Mouse (Mus musculus): ENCODE data around the gene Art2b.
"Not testable (repeated sequence)": the region's sequence is repeated elsewhere in the genome, so short reads cannot be mapped to it uniquely, and the experiment has no call there.

The Art2b gene

DNA sequence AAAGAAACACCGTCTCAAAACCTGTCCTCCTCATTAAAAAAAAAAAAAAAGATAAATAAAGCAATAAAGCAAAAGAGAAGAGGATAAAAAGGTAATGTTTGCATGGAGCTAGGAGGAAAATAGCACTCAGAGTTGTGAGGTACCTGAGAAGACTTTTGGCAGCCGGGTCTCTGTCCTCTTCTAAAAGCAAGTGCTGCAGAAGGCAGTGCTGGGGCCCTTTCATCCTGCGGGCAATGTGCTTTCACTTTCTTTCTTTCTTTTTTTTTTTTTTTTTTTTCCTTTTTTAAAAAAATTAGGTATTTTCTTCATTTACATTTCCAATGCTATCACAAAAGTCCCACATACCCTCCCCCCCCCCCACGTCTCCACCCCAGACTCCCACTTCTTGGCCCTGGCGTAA lies at the start of gene Art2b:
Gene Art2b, minus strand, starts transcription at position 193 of the 400 bp plus-strand sequence.
- in situ Hi-C loops (cut with MboI) = no loop called here

DNA sequence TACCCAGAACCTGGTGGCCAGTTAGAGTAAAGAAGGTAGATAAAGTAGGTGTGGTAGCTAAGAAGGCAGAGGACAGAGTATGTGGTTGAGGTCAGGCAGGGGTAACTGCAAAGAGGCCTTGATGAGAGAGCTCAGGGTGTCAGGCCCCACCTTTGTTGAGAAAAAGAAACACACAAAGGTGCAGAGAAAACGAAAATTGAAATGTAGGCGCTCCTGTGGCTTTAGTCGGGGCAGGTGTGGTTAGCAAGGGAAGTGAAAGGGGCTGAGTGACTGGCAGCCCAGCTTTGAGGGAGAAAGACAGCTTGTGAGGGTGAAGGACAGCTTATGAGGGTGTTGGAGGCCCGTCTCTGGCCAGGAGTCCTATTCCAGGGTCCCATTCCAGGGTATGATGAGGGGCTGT lies 49.1 kb upstream of the Art2b start:
- in situ Hi-C loops (cut with MboI) = no loop called here

GRCm38 (mm10) chr7:101633629-101634177 lies 48.3 kb upstream of the Art2b start:
- in situ Hi-C loops (cut with MboI) = no loop called here

GRCm38 (mm10) chr7:101628481-101628880 lies 43.1 kb upstream of the Art2b start:
- in situ Hi-C loops (cut with MboI) = no loop called here

GRCm38 (mm10) chr7:101627166-101627565 lies 41.8 kb upstream of the Art2b start:
- in situ Hi-C loops (cut with MboI) = not testable (repeated sequence)

- in situ Hi-C loops (cut with MboI) = no loop called here
Measured at GRCm38 (mm10) chr7:101624283-101624682, 38.9 kb upstream of the Art2b start.

DNA sequence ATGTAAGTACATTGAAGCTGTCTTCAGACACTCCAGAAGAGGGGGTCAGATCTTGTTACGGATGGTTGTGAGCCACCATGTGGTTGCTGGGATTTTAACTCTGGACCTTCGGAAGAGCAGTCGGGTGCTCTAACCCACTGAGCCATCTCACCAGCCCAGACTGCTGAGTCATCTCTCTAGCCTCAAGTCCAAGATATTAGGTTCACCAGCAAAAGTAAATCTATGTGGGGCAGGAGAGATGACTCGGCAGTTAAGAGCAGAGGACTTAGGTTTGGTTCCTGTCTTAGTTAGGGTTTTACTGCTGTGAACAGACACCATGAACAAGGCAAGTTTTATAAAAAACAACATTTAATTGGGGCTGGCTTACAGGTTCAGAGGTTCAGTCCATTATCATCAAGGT lies 36.5 kb upstream of the Art2b start:
- in situ Hi-C loops (cut with MboI) = not testable (repeated sequence)

GRCm38 (mm10) chr7:101620373-101620772 lies 35.0 kb upstream of the Art2b start:
- in situ Hi-C loops (cut with MboI) = no loop called here

DNA sequence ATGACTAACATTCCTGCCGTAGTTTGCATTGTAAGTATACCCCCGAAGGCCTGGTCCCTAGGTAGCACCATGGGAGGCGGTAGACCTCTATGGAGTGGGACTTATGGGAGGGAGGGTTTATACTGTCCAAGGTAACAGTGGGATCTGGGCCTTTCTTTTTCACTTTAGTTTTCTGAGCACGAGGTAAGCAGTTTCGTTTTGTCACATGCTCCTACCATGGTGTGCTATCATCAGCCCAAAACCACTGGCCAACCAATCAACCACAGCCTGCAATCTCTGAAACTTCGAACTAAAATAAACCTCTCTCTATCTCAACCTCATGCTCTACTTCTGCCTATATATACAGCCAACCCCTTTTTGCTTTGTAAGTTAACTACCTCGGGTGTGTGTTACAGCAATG lies 32.9 kb upstream of the Art2b start:
- in situ Hi-C loops (cut with MboI) = no loop called here

- in situ Hi-C loops (cut with MboI) = no loop called here
Measured at GRCm38 (mm10) chr7:101617438-101618165, 32.2 kb upstream of the Art2b start.

DNA sequence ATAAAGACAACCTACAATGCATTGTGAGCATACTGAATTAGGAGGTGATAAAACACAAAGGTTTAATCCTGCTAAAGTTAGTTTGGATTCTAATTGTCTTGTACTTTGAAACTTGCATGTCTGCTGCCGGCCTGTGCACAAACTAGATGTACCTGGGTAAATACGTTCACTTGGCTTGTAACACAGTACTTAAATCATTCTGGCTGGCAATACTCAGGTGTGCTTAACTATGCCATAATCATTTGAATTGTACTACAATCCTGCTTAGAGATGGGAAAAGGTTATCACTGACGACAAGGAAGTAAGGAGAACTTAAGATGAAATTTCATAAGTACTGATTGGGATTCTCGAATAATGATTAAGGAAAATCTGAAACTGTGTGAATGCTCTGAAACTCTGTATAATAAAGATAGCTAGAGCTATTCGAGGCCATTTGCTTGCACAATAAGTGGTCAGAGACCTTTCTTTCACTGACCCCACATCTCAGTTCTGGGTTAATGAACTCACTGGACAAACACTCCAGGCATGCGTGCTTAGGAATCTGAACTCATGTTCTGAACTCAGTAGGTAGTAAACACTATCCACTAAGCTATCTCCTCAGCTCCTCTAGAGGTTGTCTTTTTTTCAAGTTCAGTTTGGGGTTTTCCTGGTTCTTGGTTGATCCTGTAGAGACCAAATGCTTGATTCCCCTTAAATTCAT lies 30.9 kb upstream of the Art2b start:
- in situ Hi-C loops (cut with MboI) = no loop called here

- in situ Hi-C loops (cut with MboI) = no loop called here
Measured at GRCm38 (mm10) chr7:101615406-101615805, 30.0 kb upstream of the Art2b start.

DNA sequence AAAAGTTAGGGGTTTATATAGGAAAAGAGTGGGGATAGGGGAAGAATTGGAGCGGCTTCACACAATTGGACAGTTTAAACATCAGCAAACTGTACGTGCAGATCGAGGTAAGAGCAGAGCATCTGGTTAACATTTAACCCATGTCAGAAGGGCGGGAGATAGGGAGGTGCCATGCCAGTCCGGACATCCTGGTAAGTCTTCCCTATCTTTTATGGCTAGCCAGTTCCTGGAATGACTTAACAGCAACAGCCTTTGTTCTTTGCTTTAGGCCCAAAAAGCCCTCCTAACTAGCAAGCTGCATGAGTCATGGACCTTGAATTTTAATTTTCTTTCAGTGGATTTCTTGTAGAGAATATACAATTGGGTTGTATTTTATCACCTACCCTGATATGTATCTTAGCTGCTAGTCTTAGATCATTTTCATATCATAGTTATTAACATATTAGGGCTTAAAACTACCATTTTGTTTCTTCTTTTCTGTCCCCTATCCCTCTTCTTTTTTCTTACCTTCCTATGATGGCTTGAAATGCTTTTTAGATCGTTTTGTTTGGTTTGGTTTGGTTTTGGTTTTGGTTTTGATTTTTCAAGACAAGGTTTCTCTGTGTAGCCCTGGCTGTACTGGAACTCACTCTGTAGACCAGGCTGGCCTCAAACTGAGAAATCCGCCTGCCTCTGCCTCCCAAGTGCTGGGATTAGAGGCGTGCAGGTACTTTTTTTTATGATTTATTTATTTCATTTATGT lies 27.6 kb upstream of the Art2b start:
- in situ Hi-C loops (cut with MboI) = not testable (repeated sequence)

DNA sequence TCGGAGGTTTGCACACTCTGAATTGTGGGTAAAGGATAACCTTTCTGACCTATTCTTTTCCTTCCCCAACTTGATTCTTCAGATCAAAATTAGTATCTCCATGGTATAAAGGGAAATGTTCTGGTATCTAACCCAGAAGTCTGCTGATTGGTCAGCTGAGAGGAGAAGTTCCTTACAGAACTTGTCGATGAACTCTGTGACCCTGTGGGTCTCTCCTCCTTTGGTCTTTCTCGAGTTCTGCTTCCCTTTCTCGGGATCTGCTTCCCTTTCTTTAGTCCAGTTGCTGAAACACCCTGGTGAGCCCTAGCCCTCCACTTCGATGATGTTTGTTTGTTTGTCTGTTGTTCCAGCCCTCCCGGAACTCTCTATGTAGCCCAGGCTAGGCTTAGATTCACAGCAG lies 22.4 kb upstream of the Art2b start:
- in situ Hi-C loops (cut with MboI) = no loop called here

- in situ Hi-C loops (cut with MboI) = no loop called here
Measured at GRCm38 (mm10) chr7:101600406-101600805, 15.0 kb upstream of the Art2b start.

- in situ Hi-C loops (cut with MboI) = no loop called here
Measured at GRCm38 (mm10) chr7:101598482-101598881, 13.1 kb upstream of the Art2b start.

- in situ Hi-C loops (cut with MboI) = no loop called here
Measured at GRCm38 (mm10) chr7:101594969-101595368, 9.6 kb upstream of the Art2b start.

GRCm38 (mm10) chr7:101584271-101584670 lies 1.1 kb downstream of the Art2b start:
- in situ Hi-C loops (cut with MboI) = not testable (repeated sequence)

DNA sequence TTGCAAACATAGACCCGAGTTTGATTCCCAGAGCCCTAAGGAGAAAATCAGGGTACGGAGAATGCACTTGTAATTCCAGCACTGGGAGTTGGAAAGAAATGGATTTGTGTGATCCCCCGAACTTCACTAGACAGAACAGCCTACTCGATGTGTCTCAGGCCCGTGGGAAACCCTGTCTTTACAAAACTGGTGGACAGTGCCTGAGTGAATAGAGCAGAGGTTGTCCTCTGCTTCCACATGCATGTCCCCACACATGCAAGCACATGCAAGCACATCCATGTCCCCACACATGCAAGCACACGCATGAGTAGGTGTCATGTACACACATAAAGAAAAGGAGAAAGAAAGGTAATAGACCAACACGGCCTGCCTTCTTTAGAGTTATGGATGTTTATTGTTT lies 3.4 kb downstream of the Art2b start:
- in situ Hi-C loops (cut with MboI) = no loop called here

DNA sequence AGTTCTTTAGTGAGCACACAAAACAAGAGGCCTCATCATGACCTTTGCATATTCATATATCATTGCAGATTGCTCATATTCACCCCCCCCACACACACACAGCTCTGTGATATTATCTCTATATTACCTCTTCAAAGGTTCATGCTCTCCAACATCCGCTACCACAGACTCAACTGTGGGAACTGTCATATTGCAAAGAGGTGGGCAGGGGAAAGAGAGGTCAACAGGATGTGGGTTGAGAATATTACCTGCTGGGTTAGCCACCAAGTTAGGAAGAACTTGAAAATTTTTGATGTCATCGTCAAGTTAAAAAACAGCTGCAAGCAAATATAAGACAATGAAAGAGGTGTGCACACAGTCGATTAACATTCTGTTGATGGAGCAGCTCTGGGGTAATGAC lies 4.5 kb downstream of the Art2b start:
- in situ Hi-C loops (cut with MboI) = not testable (repeated sequence)

DNA sequence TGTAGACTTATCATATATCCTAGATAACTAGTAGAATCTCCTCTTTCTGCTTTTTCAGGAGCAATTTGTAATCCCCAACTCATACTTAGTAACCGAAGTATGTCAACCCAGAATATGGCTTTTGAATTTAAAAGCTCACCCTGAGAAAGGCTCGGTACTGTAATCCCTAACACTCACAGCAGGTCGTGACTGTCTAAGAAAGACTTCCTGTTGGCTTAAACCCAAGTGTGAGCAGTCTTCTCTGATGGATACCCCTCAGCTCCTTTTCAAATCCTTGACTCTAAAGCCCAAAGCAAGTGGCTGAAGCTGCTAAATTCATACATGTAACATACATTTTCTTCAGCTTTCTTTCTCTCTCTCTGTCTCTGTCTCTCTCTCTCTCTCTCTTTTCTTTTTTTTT lies 11.0 kb downstream of the Art2b start:
- in situ Hi-C loops (cut with MboI) = no loop called here

GRCm38 (mm10) chr7:101573636-101574035 lies 11.8 kb downstream of the Art2b start:
- in situ Hi-C loops (cut with MboI) = not testable (repeated sequence)

All from mature B cell (primary cell).